Mouse (Mus musculus) hindbrain, embryonic 11.5 days (tissue): ENCODE results near the gene Nkx3-2. TPM values are rescaled to one million over a fixed set of nuclear protein-coding genes. Genes with fewer than 3 reads are reported as not detected.

Experiments
- ATAC-seq: fragments of 200-750 bp; cut with Nextera tagmentation; 2 replicates; pipeline ENCODE4 v1.8.0; 2017; ENCODE audit warnings: mild to moderate bottlenecking, moderate TSS enrichment, moderate library complexity; ENCODE audit not compliant: low FRiP score
- DNase-seq: peaks from one replicate; pipeline ENCODE4 v3.0.0-alpha.2; 2015; ENCODE audit warnings: low spot score
- H3K27ac ChIP-seq: fragments of 300-500 bp; sonication (generic); 2 replicates; pipeline ENCODE4 v1.5.1; 2014; ENCODE audit warnings: mild to moderate bottlenecking, low read depth, low read length
- H3K27me3 ChIP-seq: fragments of 300-500 bp; sonication (generic); 2 replicates; pipeline ENCODE4 v1.6.1; 2014; ENCODE audit warnings: mild to moderate bottlenecking, low read length, moderate library complexity, mixed read lengths; ENCODE audit not compliant: control insufficient read depth, insufficient read depth
- H3K36me3 ChIP-seq: fragments of 300-500 bp; sonication (generic); 2 replicates; pipeline ENCODE4 v1.6.1; 2014; ENCODE audit warnings: mild to moderate bottlenecking, low read length, moderate library complexity, mixed read lengths; ENCODE audit not compliant: control insufficient read depth, insufficient read depth
- H3K4me1 ChIP-seq: fragments of 300-500 bp; sonication (generic); replicated peaks from 2 replicates; pipeline ENCODE4 v1.6.1; 2014; ENCODE audit warnings: low read length, mixed read lengths; ENCODE audit not compliant: control insufficient read depth, insufficient read depth
- H3K4me2 ChIP-seq: fragments of 300-500 bp; sonication (generic); replicated peaks from 2 replicates; pipeline ENCODE4 v1.6.1; 2014; ENCODE audit warnings: mild to moderate bottlenecking, low read depth, low read length
- H3K4me3 ChIP-seq: fragments of 300-500 bp; sonication (generic); 2 replicates; pipeline ENCODE4 v1.5.1; 2014; ENCODE audit warnings: low read depth, low read length
- H3K9ac ChIP-seq: fragments of 300-500 bp; sonication (generic); 2 replicates; pipeline ENCODE4 v1.6.1; 2014; ENCODE audit warnings: low read depth, low read length
- H3K9me3 ChIP-seq: fragments of 300-500 bp; sonication (generic); 2 replicates; pipeline ENCODE4 v1.6.1; 2016; ENCODE audit warnings: low read length; ENCODE audit not compliant: control insufficient read depth
- WGBS: fragments of 180-500 bp; shearing (Covaris S2); extraction: QIAGEN DNeasy Blood & Tissue Kit; methylation state at CpG from one replicate; pipeline ENCODE4 v1.1.7; 2014; 5-methylcytosine and 5-hydroxymethylcytosine counted together
- polyA plus RNA-seq: library from polyadenylated mRNA; unstranded; fragments of >200 nt; fragmentation: Nextera tagmentation; extraction: Ambion mirVana; gene quantifications from 2 replicates; pipeline ENCODE4 v1.2.1, GENCODE M21; 2014

Gene Nkx3-2
- polyA plus RNA-seq, 1 experiment from 2014 or later, result 1.0 TPM

GRCm38 (mm10) chr5:41744234-41744633 lies 20.1 kb downstream of the Nkx3-2 start:
- Histone ChIP-seq H3K9ac (no peak overlapping the region), H3K27me3 (peaks cover 47% of the 10 kb centered on the region), H3K4me3 (no peak overlapping the region), H3K36me3 (no peaks in the 10 kb centered on the region), H3K4me1 (no peaks in the 10 kb centered on the region), H3K9me3 (no peaks in the 10 kb centered on the region), H3K4me2 (no peak overlapping the region), H3K27ac (no peak overlapping the region)
- ATAC-seq (0 out of 2 replicates have a peak, but pooled peaks have one; percentile 25), DNase-seq (no peak)
- WGBS, result 7% methylated on average over 7 of the region's 7 CpGs

GRCm38 (mm10) chr5:41738817-41739216 lies 25.5 kb downstream of the Nkx3-2 start:
- 63% methylated on average over 6 of the region's 6 CpGs for WGBS

GRCm38 (mm10) chr5:41737039-41737438 lies 27.3 kb downstream of the Nkx3-2 start:
- Histone ChIP-seq H3K27ac (no peak overlapping the region), H3K36me3 (no peaks in the 10 kb centered on the region), H3K9me3 (no peaks in the 10 kb centered on the region), H3K27me3 (no peaks in the 10 kb centered on the region), H3K9ac (no peak overlapping the region), H3K4me1 (no peaks in the 10 kb centered on the region), H3K4me3 (no peak overlapping the region), H3K4me2 (no peak overlapping the region)
- DNase-seq (no peak), ATAC-seq (no peak)
- 60% methylated on average over 5 of the region's 5 CpGs for WGBS

More at GRCm38 (mm10) chr5:41738817-41739216, 25.5 kb downstream of the Nkx3-2 start:
- H3K4me2 ChIP-seq, result no peak overlapping the region
- H3K4me3 ChIP-seq, result no peak overlapping the region
- peaks cover 1% of the 10 kb centered on the region; the same call in 1 of the 2 replicates for H3K27me3 ChIP-seq
- H3K9me3 ChIP-seq, result no peaks in the 10 kb centered on the region
- no peaks in the 10 kb centered on the region for H3K36me3 ChIP-seq
- DNase-seq (no peak), ATAC-seq (no peak)
- no peaks in the 10 kb centered on the region for H3K4me1 ChIP-seq
- no peak overlapping the region for H3K9ac ChIP-seq
- no peak overlapping the region for H3K27ac ChIP-seq

- DNase-seq (no peak), ATAC-seq (no peak)
- Histone ChIP-seq H3K27ac (no peak overlapping the region), H3K36me3 (no peaks in the 10 kb centered on the region), H3K9me3 (no peaks in the 10 kb centered on the region), H3K27me3 (no peaks in the 10 kb centered on the region), H3K4me2 (no peak overlapping the region), H3K4me3 (no peak overlapping the region), H3K9ac (no peak overlapping the region), H3K4me1 (no peaks in the 10 kb centered on the region)
- 75% methylated on average over 1 of the region's 1 CpGs for WGBS
These were observed 37.3 kb downstream of the Nkx3-2 start for GRCm38 (mm10) chr5:41727017-41727416.

- no peak for DNase-seq
- H3K4me2 ChIP-seq, result no peak overlapping the region
- no peak for ATAC-seq
- 66% methylated on average over 6 of the region's 6 CpGs for WGBS
- H3K9me3 ChIP-seq, result no peaks in the 10 kb centered on the region
- H3K36me3 ChIP-seq, result no peaks in the 10 kb centered on the region
- H3K9ac ChIP-seq, result no peak overlapping the region
- H3K4me3 ChIP-seq, result no peak overlapping the region
- H3K27me3 ChIP-seq, result no peaks in the 10 kb centered on the region
- H3K27ac ChIP-seq, result no peak overlapping the region
- H3K4me1 ChIP-seq, result no peaks in the 10 kb centered on the region
These were observed 38.7 kb downstream of the Nkx3-2 start for GRCm38 (mm10) chr5:41725573-41725972.

Other genes starting within 250 kb of the Nkx3-2 start
- gene Rab28, start 56.3 kb downstream of the Nkx3-2 start, polyA plus RNA-seq, result 94.7 and 99.6 TPM in 2 replicates
- gene Bod1l, start 79.8 kb upstream of the Nkx3-2 start, polyA plus RNA-seq, result 27.1 and 27.8 TPM in 2 replicates